9 mouse cellular contexts compared by ENCODE assay signal in genomic region chr9:60693986-60694385, GRCm38 (mm10). TPM values are rescaled to one million over a fixed set of nuclear protein-coding genes. Genes with fewer than 3 reads are reported as not detected.
DNase-seq lines count a peak whose midpoint lies in the region; ATAC-seq and TF ChIP-seq lines count a peak whose summit lies in the region.
"Had no signal": no experiment of that assay in that cellular context is flagged by ENCODE, and none has a peak within 500 bp of the region (broad histone marks: within the 10 kb centered on the region; RNA-seq: fewer than 3 reads in every experiment).

No protein-coding gene starts in this region.

- H3K27ac ChIP-seq in gastrocnemius, adult 2 months: no peak overlapping the region
- H3K27ac ChIP-seq in liver, embryonic 14.5 days: no peak overlapping the region
- no peak overlapping the region for H3K27ac ChIP-seq in liver, embryonic 12.5 days
- no peak overlapping the region for H3K27ac ChIP-seq in midbrain, embryonic 14.5 days (replicated peaks; ENCODE audit: low read depth, low read length)
- H3K27ac ChIP-seq: heart, embryonic 13.5 days had no signal

- no peak for ATAC-seq in liver, embryonic 14.5 days (ENCODE audit: insufficient read depth)
- no peak for ATAC-seq in liver, embryonic 12.5 days
- ATAC-seq in G1E (ENCODE audit: extremely low read depth, insufficient number of reproducible peaks, low FRiP score, poor library complexity, severe bottlenecking): no peak
- ATAC-seq in midbrain, embryonic 14.5 days (ENCODE audit: low FRiP score, low TSS enrichment): no peak

- H3K4me1 ChIP-seq in liver, embryonic 14.5 days (replicated peaks; ENCODE audit: control insufficient read depth in 2 of 2, insufficient read depth in 2 of 2, low read length in 1 of 2): no peaks in the 10 kb centered on the region
- H3K4me1 ChIP-seq in liver, embryonic 12.5 days: no peaks in the 10 kb centered on the region
- H3K4me1 ChIP-seq in G1E (ENCODE audit: insufficient read depth, low read depth, low read length): no peaks in the 10 kb centered on the region
- no peaks in the 10 kb centered on the region for H3K4me1 ChIP-seq in midbrain, embryonic 14.5 days (ENCODE audit: control insufficient read depth, insufficient read depth, low read length)
- H3K4me1 ChIP-seq: heart, embryonic 13.5 days had no signal

- no peak overlapping the region for H3K9ac ChIP-seq in liver, embryonic 14.5 days (replicated peaks)
- no peak overlapping the region for H3K9ac ChIP-seq in liver, embryonic 12.5 days
- H3K9ac ChIP-seq in midbrain, embryonic 14.5 days (replicated peaks; ENCODE audit: low read length): no peak overlapping the region
- H3K9ac ChIP-seq: heart, embryonic 13.5 days had no signal

- no peaks in the 10 kb centered on the region for H3K9me3 ChIP-seq in liver, embryonic 14.5 days (ENCODE audit: control insufficient read depth, low read length)
- no peaks in the 10 kb centered on the region for H3K9me3 ChIP-seq in liver, embryonic 12.5 days (replicated peaks)
- H3K9me3 ChIP-seq in G1E (replicated peaks): no peaks in the 10 kb centered on the region; the same call in 1 of the 2 replicates
- H3K9me3 ChIP-seq in midbrain, embryonic 14.5 days (ENCODE audit: control insufficient read depth, low read length): no peaks in the 10 kb centered on the region
- H3K9me3 ChIP-seq: heart, embryonic 13.5 days had no signal

- WGBS in liver, embryonic 14.5 days (ENCODE audit: insufficient replicate concordance): 51% methylated on average over 2 of the region's 2 CpGs
- WGBS in liver, embryonic 12.5 days (ENCODE audit: insufficient replicate concordance): 43% methylated on average over 2 of the region's 2 CpGs
- 56% methylated on average over 2 of the region's 2 CpGs for WGBS in midbrain, embryonic 14.5 days

- TF ChIP-seq EP300 in liver, embryonic 14.5 days (IDR thresholded peaks at IDR 0.05; ENCODE audit: low read depth): no peak

- no peaks in the 10 kb centered on the region for H3K27me3 ChIP-seq in liver, embryonic 14.5 days (ENCODE audit: control insufficient read depth, insufficient read depth, low read length)
- no peaks in the 10 kb centered on the region for H3K27me3 ChIP-seq in liver, embryonic 12.5 days (replicated peaks)
- no peaks in the 10 kb centered on the region; the same call in 1 of the 2 replicates for H3K27me3 ChIP-seq in G1E (ENCODE audit: insufficient read depth, low read length)
- no peaks in the 10 kb centered on the region for H3K27me3 ChIP-seq in midbrain, embryonic 14.5 days (ENCODE audit: control insufficient read depth, insufficient read depth, low read length)

- peak; percentile 53 for TF ChIP-seq CTCF in gastrocnemius, adult 2 months (IDR thresholded peaks at IDR 0.05)
- TF ChIP-seq CTCF in liver, embryonic 14.5 days (IDR thresholded peaks at IDR 0.05; ENCODE audit: low read depth): peak; percentile 64
- TF ChIP-seq CTCF in G1E (IDR thresholded peaks at IDR 0.05; ENCODE audit: low read depth, low read length): peak; percentile 31; the same call in 1 of the 2 replicates

- no peak overlapping the region for H3K4me3 ChIP-seq in gastrocnemius, adult 2 months
- no peak overlapping the region for H3K4me3 ChIP-seq in liver, embryonic 14.5 days (ENCODE audit: insufficient read depth in 1 of 2, low read depth in 2 of 2, low read length in 2 of 2)
- no peak overlapping the region for H3K4me3 ChIP-seq in liver, embryonic 12.5 days
- H3K4me3 ChIP-seq in G1E (ENCODE audit: low read depth, low read length): no peak overlapping the region
- H3K4me3 ChIP-seq in midbrain, embryonic 14.5 days (replicated peaks; ENCODE audit: low read depth, low read length): no peak overlapping the region
- H3K4me3 ChIP-seq: heart, embryonic 13.5 days had no signal

- no peak overlapping the region for H3K4me2 ChIP-seq in liver, embryonic 14.5 days (ENCODE audit: low read depth)
- H3K4me2 ChIP-seq in liver, embryonic 12.5 days: no peak overlapping the region
- H3K4me2 ChIP-seq in midbrain, embryonic 14.5 days (ENCODE audit: low read length): no peak overlapping the region
- H3K4me2 ChIP-seq: heart, embryonic 13.5 days had no signal

- peak; percentile 30 for DNase-seq in gastrocnemius, adult 2 months
- no peak for DNase-seq in gastrocnemius, adult 8-10 months (ENCODE audit: low spot score in 2 of 2)
- no peak for DNase-seq in liver, embryonic 14.5 days (ENCODE audit: low read depth in 3 of 3, low spot score in 3 of 3)
- no peak for DNase-seq in G1E (ENCODE audit: low spot score)
- peak; percentile 29 for DNase-seq in lung, postnatal 14 days
- no peak for DNase-seq in midbrain, embryonic 14.5 days
- DNase-seq in cerebellum, adult 11 months: no peak

- no peaks in the 10 kb centered on the region for H3K36me3 ChIP-seq in liver, embryonic 14.5 days (replicated peaks; ENCODE audit: control insufficient read depth, insufficient read depth, low read depth)
- H3K36me3 ChIP-seq in liver, embryonic 12.5 days: no peaks in the 10 kb centered on the region
- no peaks in the 10 kb centered on the region for H3K36me3 ChIP-seq in G1E (replicated peaks)
- no peaks in the 10 kb centered on the region for H3K36me3 ChIP-seq in midbrain, embryonic 14.5 days (ENCODE audit: control insufficient read depth, insufficient read depth, low read length)
- H3K36me3 ChIP-seq: heart, embryonic 13.5 days had no signal

- intact Hi-C loops in gastrocnemius, adult 2 months (cut with DNase I): no loop called here

RNA-seq across cellular contexts. Expression of gene Lrrc49, which starts 6.0 kb away (rescaled TPM):
- 1 to 10 TPM; 2.5 to 3.2 TPM for total RNA-seq in gastrocnemius, adult 2 months (2021)
- total RNA-seq in gastrocnemius, adult 8-10 months (2022): 1 to 10 TPM; 1.7 to 3.3 (median 1.9) TPM
- polyA plus RNA-seq in liver, embryonic 14.5 days (2012; rRNA removed): 0.45 and 0.54 TPM in 2 replicates
- polyA plus RNA-seq in liver, embryonic 14.5 days (2014; fragmentation: Nextera tagmentation; extraction: Ambion mirVana): 0.66 and 0.72 TPM in 2 replicates
- polyA plus RNA-seq in liver, embryonic 12.5 days (2016; fragmentation: Nextera tagmentation; extraction: Ambion mirVana): 1.7 and 2.0 TPM in 2 replicates
- total RNA-seq in G1E (2014; fragmentation: Nextera tagmentation): 0.58 and 1.1 TPM in 2 replicates
- 2.3 and 2.5 TPM in 2 replicates for total RNA-seq in G1E (2017)
- polyA plus RNA-seq in G1E (2012): 0.09 and 0.11 TPM in 2 replicates
- 74.3 and 90.8 TPM in 2 replicates for polyA plus RNA-seq in midbrain, embryonic 14.5 days (2014; fragmentation: Nextera tagmentation; extraction: Ambion mirVana)

RNA-seq across cellular contexts. Expression of gene Larp6, which starts 18.8 kb away (rescaled TPM):
- 1 to 10 TPM; 1.1 to 2.2 TPM for total RNA-seq in gastrocnemius, adult 2 months (2021)
- total RNA-seq in gastrocnemius, adult 8-10 months (2022): 1 to 10 TPM in 2 of 4 experiments, under 1 TPM in 2; 0.80 to 2.2 (median 1.3) TPM
- polyA plus RNA-seq in liver, embryonic 14.5 days (2012; rRNA removed): 0.02 TPM in 2 replicates
- polyA plus RNA-seq in liver, embryonic 14.5 days (2014; fragmentation: Nextera tagmentation; extraction: Ambion mirVana): not detected in 2 replicates
- 0.05 and 0.25 TPM in 2 replicates for polyA plus RNA-seq in liver, embryonic 12.5 days (2016; fragmentation: Nextera tagmentation; extraction: Ambion mirVana)
- total RNA-seq in G1E (2014; fragmentation: Nextera tagmentation): not detected in 2 replicates
- total RNA-seq in G1E (2017): 0.17 TPM in 1 of 2 replicates, not detected in the other
- polyA plus RNA-seq in G1E (2012): not detected in 2 replicates
- 13.7 and 15.6 TPM in 2 replicates for polyA plus RNA-seq in midbrain, embryonic 14.5 days (2014; fragmentation: Nextera tagmentation; extraction: Ambion mirVana)

Comparison
In these comparisons a context has a peak if more than half of its experiments do, and no peak if none do; other contexts are left out.
1. DNase-seq: peak in gastrocnemius, adult 2 months (single experiment) and lung, postnatal 14 days (single experiment); none in gastrocnemius, adult 8-10 months (0 of 2), liver, embryonic 14.5 days (0 of 3), G1E (single experiment), midbrain, embryonic 14.5 days (single experiment) and cerebellum, adult 11 months (single experiment).
2. RNA of gene Lrrc49, which starts 6.0 kb away (polyA plus RNA-seq): 74.3 to 90.8 TPM in midbrain, embryonic 14.5 days; 1.7 to 2.0 TPM in liver, embryonic 12.5 days, 0.45 to 0.72 TPM in liver, embryonic 14.5 days and 0.09 to 0.11 TPM in G1E; every median in the first group is over 10 times any median in the second.
3. RNA of gene Larp6, which starts 18.8 kb away (polyA plus RNA-seq): 13.7 to 15.6 TPM in midbrain, embryonic 14.5 days; 0.05 to 0.25 TPM in liver, embryonic 12.5 days, 0.02 TPM in liver, embryonic 14.5 days and not detected in G1E; every median in the first group is over 10 times any median in the second.
4. Peak in every context shown above with its lines, with median percentiles within 50 percentile points of each other: CTCF ChIP-seq.